Mouse (Mus musculus) C2C12 (cell line): ENCODE measurements around the gene Olfr1028.

Source experiments
- CEBPB ChIP-seq: IDR thresholded peaks from one replicate; pipeline ENCODE4 v1.6.1; 2011; ENCODE audit warnings: low read depth, mild to moderate bottlenecking, control low read depth, moderate library complexity
- CTCF ChIP-seq: IDR thresholded peaks from one replicate; pipeline ENCODE4 v1.5.1; 2011; ENCODE audit not compliant: control insufficient read depth, insufficient read depth, insufficient read length
- MAX ChIP-seq: IDR thresholded peaks from one replicate; pipeline ENCODE4 v1.6.1; 2011; ENCODE audit warnings: mild to moderate bottlenecking, control low read depth
- MYOD1 ChIP-seq: IDR thresholded peaks from one replicate; pipeline ENCODE4 v1.6.1; 2011; ENCODE audit warnings: low read depth; ENCODE audit not compliant: control insufficient read depth, insufficient read length
- MYOG ChIP-seq: IDR thresholded peaks from one replicate; pipeline ENCODE4 v1.6.1; 2011; ENCODE audit not compliant: control insufficient read depth, insufficient read length; ENCODE audit errors: extremely low read depth

DNA sequence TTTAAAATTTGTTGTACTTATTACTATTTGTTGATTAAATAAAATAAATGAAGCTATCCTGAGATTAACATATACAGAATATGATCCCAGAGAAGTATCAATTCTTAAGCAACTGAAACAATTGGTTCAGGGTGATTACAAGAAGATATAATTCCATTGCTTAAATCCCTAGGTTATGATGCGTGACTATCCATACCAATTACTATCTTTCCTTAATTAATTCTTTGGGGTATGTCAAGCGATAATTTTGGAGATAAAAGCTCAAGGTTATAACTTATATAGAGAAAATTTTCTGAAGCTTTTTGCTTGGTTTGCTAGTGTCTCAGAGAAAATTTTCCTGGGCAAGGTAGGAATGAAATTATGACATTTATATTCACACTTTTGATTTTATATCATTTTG, 23.4 kb downstream of the Olfr1028 start, which contains the start of gene Olfr1029:
- TF ChIP-seq CEBPB: no peak
- TF ChIP-seq MYOG: no peak
- no peak for TF ChIP-seq CTCF
- no peak for TF ChIP-seq MAX
- TF ChIP-seq MYOD1: no peak
